Mouse (Mus musculus): ENCODE results near the gene Mapk9.
"Not testable (repeated sequence)": the region's sequence is repeated elsewhere in the genome, so short reads cannot be mapped to it uniquely, and the experiment has no call there.

Gene Mapk9

GRCm38 (mm10) chr11:49846401-49847070, at the start of gene Mapk9:
Gene Mapk9 (plus strand): TSS chr11:49846751.
- DNase-seq = peak; percentile 99

GRCm38 (mm10) chr11:49798931-49799330, 47.6 kb upstream of the Mapk9 start:
- no peak for DNase-seq

GRCm38 (mm10) chr11:49801516-49801915, 45.0 kb upstream of the Mapk9 start:
- DNase-seq = peak; percentile 42 to 45

GRCm38 (mm10) chr11:49803801-49804200, 42.8 kb upstream of the Mapk9 start:
- DNase-seq = no peak

- no peak for DNase-seq
Observed at GRCm38 (mm10) chr11:49806218-49806617, 40.3 kb upstream of the Mapk9 start.

- no peak for DNase-seq
Observed at GRCm38 (mm10) chr11:49808946-49809345, 37.6 kb upstream of the Mapk9 start.

- not testable (repeated sequence) for DNase-seq
Observed at GRCm38 (mm10) chr11:49810696-49811095, 35.9 kb upstream of the Mapk9 start.

GRCm38 (mm10) chr11:49811099-49811541, 35.4 kb upstream of the Mapk9 start:
- DNase-seq = no peak

GRCm38 (mm10) chr11:49811879-49812278, 34.7 kb upstream of the Mapk9 start:
- no peak for DNase-seq

GRCm38 (mm10) chr11:49818869-49819566, 27.5 kb upstream of the Mapk9 start:
- no peak for DNase-seq

GRCm38 (mm10) chr11:49819676-49820075, 26.9 kb upstream of the Mapk9 start:
- DNase-seq = no peak

GRCm38 (mm10) chr11:49820928-49821327, 25.6 kb upstream of the Mapk9 start:
- DNase-seq = no peak

GRCm38 (mm10) chr11:49821546-49821945, 25.0 kb upstream of the Mapk9 start:
- no peak for DNase-seq

GRCm38 (mm10) chr11:49822337-49822736, 24.2 kb upstream of the Mapk9 start:
- no peak for DNase-seq

GRCm38 (mm10) chr11:49824896-49825295, 21.7 kb upstream of the Mapk9 start:
- peak; percentile 81 to 83 for DNase-seq

GRCm38 (mm10) chr11:49827243-49827642, 19.3 kb upstream of the Mapk9 start:
- no peak for DNase-seq

GRCm38 (mm10) chr11:49829176-49829745, 17.3 kb upstream of the Mapk9 start:
- DNase-seq = no peak

GRCm38 (mm10) chr11:49831980-49832379, 14.6 kb upstream of the Mapk9 start:
- peak in 1 of 2 experiments; percentile 27 for DNase-seq

GRCm38 (mm10) chr11:49832962-49833361, 13.6 kb upstream of the Mapk9 start:
- DNase-seq = no peak

- no peak for DNase-seq
Observed at GRCm38 (mm10) chr11:49834248-49834647, 12.3 kb upstream of the Mapk9 start.

GRCm38 (mm10) chr11:49835257-49835956, 11.1 kb upstream of the Mapk9 start:
- DNase-seq = no peak

GRCm38 (mm10) chr11:49837717-49838407, 8.7 kb upstream of the Mapk9 start:
- no peak for DNase-seq

GRCm38 (mm10) chr11:49840666-49841065, 5.9 kb upstream of the Mapk9 start:
- no peak for DNase-seq

Data from kidney, postnatal 4 days (tissue).